Mouse (Mus musculus): Measurements from ENCODE around the gene Fam234b. TPM values are rescaled to one million over a fixed set of nuclear protein-coding genes. Genes with fewer than 3 reads are reported as not detected.

The Fam234b gene
- polyA plus RNA-seq, 1 experiment = 6.3 TPM

- H3K36me3 ChIP-seq (ENCODE audit: control insufficient read depth, insufficient read depth) = no peaks in the 10 kb centered on the region
- no peak overlapping the region for H3ac ChIP-seq (ENCODE audit: control insufficient read depth, insufficient read length)
- H3K4me2 ChIP-seq (ENCODE audit: low read depth) = no peak overlapping the region
- no peak overlapping the region for H3K4me3 ChIP-seq
- TF ChIP-seq REST (IDR thresholded peaks at IDR 0.05; ENCODE audit: insufficient read depth, insufficient read length) = no peak
- TF ChIP-seq SRF (IDR thresholded peaks at IDR 0.05; ENCODE audit: control insufficient read depth, insufficient read length, low read depth) = no peak
- TF ChIP-seq TCF3 (IDR thresholded peaks at IDR 0.05; ENCODE audit: insufficient read length, low read depth) = no peak
- TF ChIP-seq MAX (IDR thresholded peaks at IDR 0.05; ENCODE audit: low read depth) = no peak
- no peak for TF ChIP-seq E2F4 (IDR thresholded peaks at IDR 0.05; ENCODE audit: insufficient read depth)
- no peak for TF ChIP-seq TCF12 (IDR thresholded peaks at IDR 0.05; ENCODE audit: insufficient read depth, poor library complexity, severe bottlenecking)
- no peak for TF ChIP-seq POLR2AphosphoS2 (IDR thresholded peaks at IDR 0.05; ENCODE audit: insufficient read length, low read depth)
- no peak for TF ChIP-seq POLR2A (IDR thresholded peaks at IDR 0.05; ENCODE audit: insufficient read length, low read depth)
- no peak for TF ChIP-seq USF1 (IDR thresholded peaks at IDR 0.05; ENCODE audit: low read depth)
- no peak for TF ChIP-seq MYOG (IDR thresholded peaks at IDR 0.05; ENCODE audit: control insufficient read depth in 1 of 3, insufficient read depth in 1 of 3, insufficient read length in 2 of 3, low read depth in 2 of 3)
- no peak for TF ChIP-seq CEBPB (IDR thresholded peaks at IDR 0.05; ENCODE audit: insufficient read depth, poor library complexity, severe bottlenecking)
- no peak for TF ChIP-seq MYOD1 (IDR thresholded peaks at IDR 0.05; ENCODE audit: control insufficient read depth in 1 of 3, insufficient read length in 2 of 3, low read depth in 2 of 3)
- H3K27me3 ChIP-seq (ENCODE audit: control insufficient read depth, insufficient read depth, insufficient read length) = no peaks in the 10 kb centered on the region
- no peaks in the 10 kb centered on the region for H3K79me2 ChIP-seq (ENCODE audit: control insufficient read depth, insufficient read depth)
These were observed 96.4 kb downstream of the Fam234b start for GRCm38 (mm10) chr6:135294150-135294549.

Other genes starting within 250 kb of the Fam234b start
- 0.12 TPM for gene Apold1, start 216.3 kb upstream of the Fam234b start, polyA plus RNA-seq (2012; fragmentation: generic; extraction: Trizol)
- 53.6 TPM for gene Ddx47, start 186.4 kb upstream of the Fam234b start, polyA plus RNA-seq (2012; fragmentation: generic; extraction: Trizol)
- 10.8 TPM for gene Gprc5a, start 132.3 kb upstream of the Fam234b start, polyA plus RNA-seq (2012; fragmentation: generic; extraction: Trizol)
- 0.89 TPM for gene Gprc5d, start 79.7 kb upstream of the Fam234b start, polyA plus RNA-seq (2012; fragmentation: generic; extraction: Trizol)
- 30.5 TPM for gene Hebp1, start within 50 bp of the Fam234b start, polyA plus RNA-seq (2012; fragmentation: generic; extraction: Trizol)
- gene Gsg1, start 56.4 kb downstream of the Fam234b start, polyA plus RNA-seq (2012; fragmentation: generic; extraction: Trizol) = 0.04 TPM
- gene Pbp2, start 112.4 kb downstream of the Fam234b start, polyA plus RNA-seq (2012; fragmentation: generic; extraction: Trizol) = 0.16 TPM
- 112 TPM for gene Emp1, start 164.6 kb downstream of the Fam234b start, polyA plus RNA-seq (2012; fragmentation: generic; extraction: Trizol)

All from myocyte (in vitro differentiated cells).